Mouse (Mus musculus) kidney, embryonic 15.5 days (tissue): ENCODE measurements around the gene Asic1. TPM values are rescaled to one million over a fixed set of nuclear protein-coding genes. Genes with fewer than 3 reads are reported as not detected.

ENCODE experiments used
- ATAC-seq: fragments of 200-750 bp; cut with Nextera tagmentation; replicated peaks from 2 replicates; pipeline ENCODE4 v1.8.0; 2017; ENCODE audit warnings: moderate TSS enrichment; ENCODE audit not compliant: low FRiP score
- H3K27ac ChIP-seq: fragments of 300-500 bp; sonication (generic); 2 replicates; pipeline ENCODE4 v1.5.1; 2015; ENCODE audit warnings: mild to moderate bottlenecking, inconsistent platforms
- H3K27me3 ChIP-seq: fragments of 300-500 bp; sonication (generic); 2 replicates; pipeline ENCODE4 v1.6.1; 2015; ENCODE audit warnings: inconsistent platforms
- H3K36me3 ChIP-seq: fragments of 300-500 bp; sonication (generic); 2 replicates; pipeline ENCODE4 v1.6.1; 2015; ENCODE audit warnings: inconsistent platforms
- H3K4me1 ChIP-seq: fragments of 300-500 bp; sonication (generic); 2 replicates; pipeline ENCODE4 v1.6.1; 2015; ENCODE audit warnings: inconsistent platforms
- H3K4me2 ChIP-seq: fragments of 300-500 bp; sonication (generic); 2 replicates; pipeline ENCODE4 v1.6.1; 2015; ENCODE audit warnings: moderate library complexity, mild to moderate bottlenecking, inconsistent platforms
- H3K4me3 ChIP-seq: fragments of 300-500 bp; sonication (generic); replicated peaks from 2 replicates; pipeline ENCODE4 v1.5.1; 2015; ENCODE audit warnings: mild to moderate bottlenecking, inconsistent platforms
- H3K9ac ChIP-seq: fragments of 300-500 bp; sonication (generic); 2 replicates; pipeline ENCODE4 v1.6.1; 2015; ENCODE audit warnings: mild to moderate bottlenecking, inconsistent platforms
- H3K9me3 ChIP-seq: fragments of 300-500 bp; sonication (generic); replicated peaks from 2 replicates; pipeline ENCODE4 v1.6.1; 2016; ENCODE audit warnings: inconsistent platforms
- whole genome bisulfite sequencing: fragments of 180-500 bp; shearing (Covaris S2); methylation state at CpG from one replicate; pipeline ENCODE4 v1.1.7; 2015; ENCODE audit warnings: mixed read lengths; 5-methylcytosine and 5-hydroxymethylcytosine counted together
- polyA plus RNA-seq: library from polyadenylated mRNA; unstranded; fragments of >200 nt; fragmentation: Nextera tagmentation; extraction: Ambion mirVana; gene quantifications from 2 replicates; pipeline ENCODE4 v1.2.1, GENCODE M21; 2015

Gene Asic1
- polyA plus RNA-seq, 1 experiment from 2014 or later, result 1.8 TPM

DNA sequence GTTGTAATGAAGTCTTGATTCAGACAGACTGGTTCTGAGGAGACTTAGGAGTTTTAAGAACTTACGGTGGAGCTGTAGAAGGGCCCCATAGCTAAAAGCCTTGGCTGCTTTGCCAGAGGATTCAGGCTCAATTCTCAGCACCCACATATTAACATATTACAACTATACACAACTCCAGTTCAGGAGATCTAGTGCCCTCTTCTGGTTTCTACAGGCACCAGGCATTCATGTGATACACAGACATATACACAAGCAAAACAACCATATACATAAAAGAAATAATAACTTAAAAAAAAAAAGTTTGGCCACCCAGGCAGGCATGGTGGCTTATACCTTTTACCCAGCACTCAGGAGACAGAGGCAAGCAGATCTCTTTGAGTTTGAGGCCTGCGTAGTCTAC, 2.6 kb upstream of the Asic1 start:
- no peak overlapping the region for H3K9ac ChIP-seq
- no peaks in the 10 kb centered on the region for H3K9me3 ChIP-seq
- H3K36me3 ChIP-seq, result no peaks in the 10 kb centered on the region
- WGBS, result 99% methylated on average over 2 of the region's 2 CpGs
- no peak overlapping the region for H3K4me2 ChIP-seq
- H3K4me3 ChIP-seq, result no peak overlapping the region
- no peak for ATAC-seq
- H3K27me3 ChIP-seq, result peaks cover 81% of the 10 kb centered on the region
- H3K27ac ChIP-seq, result no peak overlapping the region
- H3K4me1 ChIP-seq, result peaks cover 47% of the 10 kb centered on the region

DNA sequence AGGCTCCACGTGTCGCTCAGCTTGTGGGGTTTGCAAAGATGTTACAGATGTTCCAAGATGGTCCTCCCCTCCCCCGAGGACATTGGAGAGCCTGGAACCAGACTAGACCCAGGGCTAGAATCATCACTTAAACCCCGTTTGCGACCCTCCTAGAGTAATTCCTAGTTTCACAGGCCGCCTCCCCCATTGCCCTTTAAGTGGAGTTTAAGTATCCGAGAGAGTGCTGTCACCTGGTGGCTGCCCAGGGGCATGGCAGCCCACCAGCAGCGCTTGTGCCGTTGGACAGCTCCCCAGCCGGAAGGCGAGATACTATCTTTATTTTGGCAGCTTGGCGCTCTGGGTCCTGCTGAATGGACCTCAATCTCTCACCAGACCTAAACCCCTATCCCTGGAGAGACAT, 1.3 kb upstream of the Asic1 start:
- 3% methylated on average over 12 of the region's 12 CpGs for WGBS
- peaks cover 90% of the 10 kb centered on the region for H3K27me3 ChIP-seq

GRCm38 (mm10) chr15:99669392-99669791, 776 bp upstream of the Asic1 start:
- H3K27ac ChIP-seq, result no peak overlapping the region
- peaks cover 40% of the 10 kb centered on the region for H3K4me1 ChIP-seq
- no peaks in the 10 kb centered on the region for H3K36me3 ChIP-seq
- 0 out of 2 replicates have a peak overlapping the region, but pooled peaks have one; percentile 99 for H3K4me2 ChIP-seq
- no peak overlapping the region for H3K9ac ChIP-seq
- no peak for ATAC-seq
- peaks cover 88% of the 10 kb centered on the region for H3K27me3 ChIP-seq
- H3K4me3 ChIP-seq, result no peak overlapping the region
- WGBS, result 6% methylated on average over 1 of the region's 1 CpGs
- H3K9me3 ChIP-seq, result no peaks in the 10 kb centered on the region

More for the DNA sequence above, 1.3 kb upstream of the Asic1 start:
- H3K27ac ChIP-seq, result no peak overlapping the region
- H3K36me3 ChIP-seq, result no peaks in the 10 kb centered on the region
- no peak overlapping the region for H3K4me3 ChIP-seq
- peak overlapping the region; percentile 30 for H3K4me2 ChIP-seq
- no peak overlapping the region for H3K9ac ChIP-seq
- no peaks in the 10 kb centered on the region for H3K9me3 ChIP-seq
- 0 out of 2 replicates have a peak, but pooled peaks have one; percentile 19 for ATAC-seq
- H3K4me1 ChIP-seq, result peaks cover 45% of the 10 kb centered on the region

DNA sequence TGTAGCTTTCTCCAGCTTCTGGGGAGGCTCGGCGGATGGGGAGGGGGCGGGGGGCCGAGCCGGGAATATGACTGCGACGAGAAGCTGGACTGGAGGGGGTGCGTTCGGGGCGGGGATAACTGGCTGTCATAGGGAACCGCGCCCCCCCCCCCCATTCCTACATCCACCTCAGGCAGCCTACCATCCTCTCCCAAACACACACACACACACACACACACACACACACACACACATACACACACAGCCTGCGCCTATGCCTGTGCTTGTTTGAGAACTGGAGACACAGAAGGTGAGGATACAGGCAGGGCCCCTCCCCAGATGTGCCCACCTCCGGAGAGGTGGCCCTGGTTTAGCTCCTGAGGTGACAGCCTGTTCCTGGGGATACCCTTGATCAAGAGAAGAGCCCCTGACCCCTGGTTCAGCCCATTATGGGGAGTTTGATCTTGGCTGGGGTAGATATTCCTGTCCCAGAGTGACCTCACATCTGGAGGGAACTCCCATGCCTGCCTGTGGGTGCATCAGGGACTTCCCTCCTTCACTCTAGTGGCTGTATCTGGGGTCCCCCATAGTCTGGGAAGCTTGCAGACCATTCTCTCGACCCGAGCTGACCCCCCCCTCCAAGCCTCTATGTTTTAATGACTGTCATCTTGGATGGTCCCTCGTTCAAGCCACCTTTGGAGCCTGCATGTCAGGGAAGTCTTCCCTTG, 949 bp downstream of the Asic1 start:
- peak overlapping the region; percentile 61 for H3K9ac ChIP-seq
- peaks cover 27% of the 10 kb centered on the region for H3K4me1 ChIP-seq
- H3K27me3 ChIP-seq, result peaks cover 80% of the 10 kb centered on the region
- H3K36me3 ChIP-seq, result no peaks in the 10 kb centered on the region
- peak overlapping the region; percentile 99 for H3K4me2 ChIP-seq
- ATAC-seq, result no peak
- no peak overlapping the region for H3K27ac ChIP-seq
- 12% methylated on average over 11 of the region's 17 CpGs for WGBS
- H3K9me3 ChIP-seq, result no peaks in the 10 kb centered on the region
- peak overlapping the region; percentile 58 for H3K4me3 ChIP-seq

DNA sequence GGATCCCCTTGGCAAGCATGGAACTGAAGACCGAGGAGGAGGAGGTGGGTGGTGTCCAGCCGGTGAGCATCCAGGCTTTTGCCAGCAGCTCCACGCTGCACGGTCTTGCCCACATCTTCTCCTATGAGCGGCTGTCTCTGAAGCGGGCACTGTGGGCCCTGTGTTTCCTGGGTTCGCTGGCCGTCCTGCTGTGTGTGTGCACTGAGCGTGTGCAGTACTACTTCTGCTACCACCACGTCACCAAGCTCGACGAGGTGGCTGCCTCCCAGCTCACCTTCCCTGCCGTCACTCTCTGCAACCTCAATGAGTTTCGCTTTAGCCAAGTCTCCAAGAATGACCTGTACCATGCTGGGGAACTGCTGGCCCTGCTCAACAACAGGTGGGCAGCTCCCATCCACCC, 1.6 kb downstream of the Asic1 start:
- Histone ChIP-seq H3K27ac (no peak overlapping the region), H3K4me2 (no peak overlapping the region), H3K9me3 (no peaks in the 10 kb centered on the region), H3K27me3 (peaks cover 73% of the 10 kb centered on the region), H3K9ac (no peak overlapping the region), H3K4me1 (peaks cover 25% of the 10 kb centered on the region), H3K36me3 (no peaks in the 10 kb centered on the region), H3K4me3 (no peak overlapping the region)
- ATAC-seq, result no peak
- WGBS, result 69% methylated on average over 14 of the region's 14 CpGs

GRCm38 (mm10) chr15:99674866-99675265, 4.7 kb downstream of the Asic1 start:
- Histone ChIP-seq H3K27ac (no peak overlapping the region), H3K9me3 (no peaks in the 10 kb centered on the region), H3K4me1 (peaks cover 29% of the 10 kb centered on the region), H3K4me3 (no peak overlapping the region), H3K36me3 (no peaks in the 10 kb centered on the region), H3K27me3 (peaks cover 51% of the 10 kb centered on the region), H3K4me2 (no peak overlapping the region), H3K9ac (no peak overlapping the region)
- WGBS, result 90% methylated on average over 3 of the region's 3 CpGs
- no peak for ATAC-seq

GRCm38 (mm10) chr15:99677089-99677488, 6.9 kb downstream of the Asic1 start:
- Histone ChIP-seq H3K4me1 (peaks cover 13% of the 10 kb centered on the region), H3K9me3 (no peaks in the 10 kb centered on the region), H3K4me2 (no peak overlapping the region), H3K27ac (no peak overlapping the region), H3K9ac (no peak overlapping the region), H3K4me3 (no peak overlapping the region), H3K27me3 (peaks cover 29% of the 10 kb centered on the region), H3K36me3 (no peaks in the 10 kb centered on the region)
- 34% methylated on average over 8 of the region's 8 CpGs for WGBS
- no peak for ATAC-seq

DNA sequence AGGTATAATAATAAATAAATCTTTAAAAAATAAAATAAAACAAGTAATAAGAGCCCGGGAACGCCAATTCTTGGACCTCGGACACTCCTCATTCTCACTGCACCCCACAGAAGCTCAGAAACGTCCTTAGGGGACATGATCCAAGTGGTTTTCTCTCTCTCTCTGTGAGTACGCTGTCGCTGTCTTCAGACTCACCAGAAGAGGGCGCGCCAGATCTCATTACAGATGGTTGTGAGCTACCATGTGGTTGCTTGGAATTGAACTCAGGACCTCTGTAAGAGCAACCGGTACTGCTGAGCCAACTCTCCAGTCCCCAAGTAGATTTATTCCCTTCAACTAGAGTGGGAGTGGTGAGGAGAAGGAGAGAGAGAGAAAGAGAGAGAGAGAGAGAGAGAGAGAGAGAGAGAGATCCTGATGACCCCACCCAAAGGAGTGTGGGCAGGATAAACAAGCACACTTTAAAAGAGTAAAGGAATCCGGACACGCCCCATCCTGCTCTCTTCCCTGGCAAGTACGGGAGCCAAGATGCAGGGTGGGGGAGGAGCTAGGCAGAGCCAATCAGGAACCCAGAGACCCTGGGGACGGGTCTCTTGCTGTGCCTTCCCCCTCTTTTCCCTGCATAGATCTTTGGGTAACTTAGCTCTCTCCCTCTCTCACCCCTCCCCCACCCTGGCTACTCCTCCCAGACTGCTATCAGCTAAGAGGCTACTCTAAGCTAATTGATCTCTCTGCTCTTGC, 8.1 kb downstream of the Asic1 start:
- H3K4me2 ChIP-seq, result 0 out of 2 replicates have a peak overlapping the region, but pooled peaks have one; percentile 14
- peak; percentile 56; the same call in 1 of the 2 replicates for ATAC-seq

DNA sequence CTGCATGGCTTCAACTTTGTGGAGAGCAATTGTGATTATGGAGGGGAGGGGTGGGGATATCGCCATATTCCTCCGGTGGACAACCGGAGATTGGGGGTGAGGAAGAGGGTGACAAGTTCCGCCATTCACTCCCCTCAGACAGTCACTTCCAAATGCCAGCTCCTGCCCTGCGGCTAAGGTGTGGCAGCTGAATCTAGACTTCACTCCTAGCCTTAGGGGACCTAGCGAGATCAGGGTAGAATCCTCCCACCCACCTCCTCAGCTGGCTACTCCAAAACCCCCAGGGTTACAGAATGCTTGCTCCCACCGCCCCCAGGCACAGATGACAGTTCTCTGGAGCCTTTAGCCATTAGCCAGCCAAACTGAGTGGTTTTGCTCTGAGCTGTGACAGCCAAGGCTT, 8.8 kb downstream of the Asic1 start:
- WGBS, result 53% methylated on average over 7 of the region's 7 CpGs
- H3K4me1 ChIP-seq, result peaks cover 13% of the 10 kb centered on the region
- H3K27ac ChIP-seq, result no peak overlapping the region
- peaks cover 10% of the 10 kb centered on the region for H3K27me3 ChIP-seq
- H3K9me3 ChIP-seq, result no peaks in the 10 kb centered on the region
- no peak overlapping the region for H3K4me3 ChIP-seq
- ATAC-seq, result no peak
- no peak overlapping the region for H3K9ac ChIP-seq
- no peaks in the 10 kb centered on the region for H3K36me3 ChIP-seq
- H3K4me2 ChIP-seq, result no peak overlapping the region

More for the DNA sequence above, 8.1 kb downstream of the Asic1 start:
- H3K27ac ChIP-seq, result no peak overlapping the region
- peaks cover 13% of the 10 kb centered on the region for H3K4me1 ChIP-seq
- H3K9me3 ChIP-seq, result no peaks in the 10 kb centered on the region
- H3K9ac ChIP-seq, result no peak overlapping the region
- WGBS, result 12% methylated on average over 13 of the region's 13 CpGs
- no peaks in the 10 kb centered on the region for H3K36me3 ChIP-seq
- no peak overlapping the region for H3K4me3 ChIP-seq
- H3K27me3 ChIP-seq, result peaks cover 18% of the 10 kb centered on the region

GRCm38 (mm10) chr15:99682880-99683279, 12.7 kb downstream of the Asic1 start:
- Histone ChIP-seq H3K36me3 (no peaks in the 10 kb centered on the region), H3K9ac (no peak overlapping the region), H3K4me1 (peaks cover 9% of the 10 kb centered on the region), H3K9me3 (no peaks in the 10 kb centered on the region), H3K27me3 (no peaks in the 10 kb centered on the region; the same call in 1 of the 2 replicates), H3K4me3 (no peak overlapping the region), H3K27ac (no peak overlapping the region), H3K4me2 (no peak overlapping the region)
- ATAC-seq, result no peak
- 91% methylated on average over 7 of the region's 7 CpGs for WGBS

GRCm38 (mm10) chr15:99684156-99684555, 14.0 kb downstream of the Asic1 start:
- WGBS, result 89% methylated on average over 5 of the region's 5 CpGs
- ATAC-seq, result no peak
- H3K9me3 ChIP-seq, result no peaks in the 10 kb centered on the region

DNA sequence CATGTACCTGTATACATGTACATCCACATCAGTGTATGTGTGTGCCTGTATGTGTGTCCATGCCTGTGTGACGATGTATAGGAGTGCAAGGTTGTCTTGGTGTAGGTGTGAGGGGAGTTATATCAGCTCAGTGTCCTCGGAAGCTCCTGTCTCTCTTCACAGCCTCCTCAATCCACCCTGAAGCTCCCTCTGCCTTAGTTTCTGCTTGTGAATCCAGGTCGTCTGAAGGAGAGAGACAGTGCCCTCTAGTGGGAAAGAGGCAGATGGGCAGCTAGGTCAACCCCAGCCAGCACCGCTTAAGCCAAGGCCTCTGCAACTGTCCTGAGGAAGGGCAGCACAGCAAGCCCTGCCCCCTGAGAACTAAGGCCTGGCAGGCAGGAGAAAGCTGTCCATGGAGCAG, 18.5 kb downstream of the Asic1 start:
- WGBS, result 5% methylated on average over 4 of the region's 4 CpGs
- peak; percentile 57 for ATAC-seq
- Histone ChIP-seq H3K9me3 (no peaks in the 10 kb centered on the region), H3K4me1 (peaks cover 7% of the 10 kb centered on the region), H3K36me3 (no peaks in the 10 kb centered on the region), H3K27ac (no peak overlapping the region), H3K4me2 (no peak overlapping the region), H3K4me3 (no peak overlapping the region), H3K9ac (no peak overlapping the region), H3K27me3 (peaks cover 11% of the 10 kb centered on the region)

More at GRCm38 (mm10) chr15:99684156-99684555, 14.0 kb downstream of the Asic1 start:
- Histone ChIP-seq H3K4me2 (no peak overlapping the region), H3K36me3 (no peaks in the 10 kb centered on the region), H3K4me3 (no peak overlapping the region), H3K4me1 (no peaks in the 10 kb centered on the region), H3K27me3 (no peaks in the 10 kb centered on the region), H3K9ac (no peak overlapping the region), H3K27ac (no peak overlapping the region)
